Mouse (Mus musculus): ENCODE measurements around the gene Ccdc107.

DNA sequence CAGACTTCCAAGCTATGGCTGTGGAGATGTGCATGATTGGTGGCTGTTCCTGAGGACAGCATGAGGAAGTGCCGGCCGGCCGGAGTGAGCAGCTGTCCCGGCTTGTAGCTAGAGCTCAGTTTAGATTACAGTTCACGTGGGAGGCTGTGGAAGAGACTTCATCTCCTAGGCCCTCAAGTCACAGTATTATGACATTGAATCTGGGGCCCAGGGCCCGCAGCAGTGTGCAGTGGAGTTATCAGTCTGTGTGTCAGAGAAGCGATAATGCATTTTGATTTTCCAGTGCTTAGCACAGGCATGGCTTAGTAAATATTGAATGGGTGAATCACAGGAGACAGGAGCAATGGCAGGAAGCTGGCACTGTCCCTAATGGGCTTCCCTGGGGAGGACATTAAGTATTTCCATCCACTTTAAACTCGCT is 37.4 kb downstream of the Ccdc107 start:
- no peak for TF ChIP-seq CTCF (IDR thresholded peaks at IDR 0.05; ENCODE audit: control insufficient read depth, insufficient read depth, insufficient replicate concordance, low read depth, low read length)
- TF ChIP-seq POLR2A (IDR thresholded peaks at IDR 0.05; ENCODE audit: control insufficient read depth, low read depth, low read length): no peak
